Mouse (Mus musculus): ENCODE results near the gene Rpl7a.
A peak's percentile ranks its signal among the peaks of the same experiment; 100 is the strongest.

Rpl7a gene

GRCm38 (mm10) chr2:26914148-26914941 lies 3.8 kb downstream of the Rpl7a start:
- DNase-seq, result no peak

GRCm38 (mm10) chr2:26915927-26916728 lies 5.6 kb downstream of the Rpl7a start, which contains the start of the genes Surf2 and Surf1:
Surf2 (plus strand) TSS chr2:26916367.
Surf1 (minus strand) TSS chr2:26916530.
- DNase-seq, result peak; percentile 69

- DNase-seq, result no peak
Measured at GRCm38 (mm10) chr2:26916738-26917137, 6.2 kb downstream of the Rpl7a start.

GRCm38 (mm10) chr2:26919684-26920083 lies 9.1 kb downstream of the Rpl7a start:
- no peak for DNase-seq

DNA sequence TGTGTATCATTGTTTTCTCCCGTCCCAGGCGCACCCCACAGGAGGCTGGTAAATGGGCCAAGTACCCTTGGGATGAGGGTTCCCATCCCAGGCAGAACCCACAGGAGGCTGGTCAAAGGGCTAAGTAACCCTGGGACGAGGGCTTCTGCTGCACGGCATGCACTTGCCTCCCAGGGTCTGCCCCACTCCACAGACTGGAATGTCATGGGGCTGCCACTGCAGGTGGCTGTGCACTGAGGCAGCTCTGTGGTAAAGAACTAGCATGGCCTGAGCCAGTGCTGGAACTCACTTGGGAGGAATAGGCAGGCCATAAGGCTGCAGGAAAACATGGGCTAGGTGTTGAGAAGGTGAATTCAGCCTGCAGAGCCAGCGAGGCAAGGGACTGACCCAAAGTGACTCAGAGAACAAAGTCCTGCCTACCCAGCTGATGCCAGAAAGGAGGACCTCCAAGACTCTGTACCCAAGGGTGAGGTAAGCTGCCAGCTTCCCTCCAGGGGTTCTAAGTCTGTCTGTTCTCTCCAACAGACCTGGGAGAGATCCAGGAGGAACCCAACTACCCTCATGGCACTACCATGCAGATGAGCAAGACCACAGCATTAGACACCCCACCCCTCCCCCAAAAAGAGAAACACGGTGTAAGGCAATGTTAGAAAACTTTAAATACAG lies 9.8 kb downstream of the Rpl7a start:
- DNase-seq, result no peak

DNA sequence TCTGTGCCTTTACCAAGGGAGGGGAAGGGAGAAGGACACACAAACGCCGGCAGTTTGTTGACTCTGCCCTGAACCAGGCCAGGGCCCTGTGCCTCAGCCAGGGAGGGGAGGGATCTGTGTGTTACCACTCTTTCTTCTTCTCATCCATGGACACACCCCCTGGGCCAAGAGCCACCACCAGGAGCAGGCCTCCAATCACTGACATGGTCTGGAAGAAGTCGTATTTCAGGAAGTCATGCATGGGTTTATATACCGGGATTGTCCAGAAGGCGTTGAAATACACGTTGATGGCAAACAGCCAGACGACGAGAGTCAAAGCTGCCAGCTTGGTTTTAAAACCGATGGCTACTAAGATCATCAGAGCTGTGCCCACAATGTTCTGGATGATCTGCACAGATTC lies 11.2 kb downstream of the Rpl7a start:
- no peak for DNase-seq

DNA sequence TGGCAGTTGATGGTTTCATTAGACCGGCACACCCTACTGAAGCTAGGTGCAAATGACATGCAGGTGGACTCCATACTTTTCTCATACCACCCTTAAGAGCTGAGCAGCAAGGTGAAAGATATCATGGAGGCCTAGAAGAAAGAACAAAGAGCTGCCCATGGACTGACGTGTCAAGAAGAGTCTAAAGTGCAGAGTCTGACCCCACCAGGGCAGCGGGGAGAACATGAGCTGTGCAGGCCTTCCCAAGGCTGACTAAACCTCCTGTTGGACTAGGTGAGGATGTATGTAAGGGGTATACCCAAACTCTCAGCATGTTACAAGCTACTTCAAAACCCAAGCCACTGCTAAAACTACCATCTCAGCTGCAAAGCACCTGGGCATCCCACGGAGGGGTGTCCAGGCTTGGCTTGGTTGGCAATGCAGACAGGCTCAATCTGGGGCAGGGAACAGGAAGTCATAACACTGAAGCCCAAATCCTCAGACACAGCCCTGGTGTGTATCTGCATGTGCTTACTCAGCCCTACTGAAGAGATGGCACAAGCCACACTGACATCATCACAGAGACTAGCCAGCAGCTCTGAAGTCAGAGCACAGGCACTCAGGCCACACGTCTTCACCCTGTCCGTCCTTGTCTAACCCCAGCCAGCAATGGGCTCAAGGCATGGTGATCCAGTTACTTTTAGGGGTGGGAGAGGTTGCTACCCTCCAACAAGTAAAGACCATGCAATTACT lies 17.3 kb downstream of the Rpl7a start:
- no peak for DNase-seq

DNA sequence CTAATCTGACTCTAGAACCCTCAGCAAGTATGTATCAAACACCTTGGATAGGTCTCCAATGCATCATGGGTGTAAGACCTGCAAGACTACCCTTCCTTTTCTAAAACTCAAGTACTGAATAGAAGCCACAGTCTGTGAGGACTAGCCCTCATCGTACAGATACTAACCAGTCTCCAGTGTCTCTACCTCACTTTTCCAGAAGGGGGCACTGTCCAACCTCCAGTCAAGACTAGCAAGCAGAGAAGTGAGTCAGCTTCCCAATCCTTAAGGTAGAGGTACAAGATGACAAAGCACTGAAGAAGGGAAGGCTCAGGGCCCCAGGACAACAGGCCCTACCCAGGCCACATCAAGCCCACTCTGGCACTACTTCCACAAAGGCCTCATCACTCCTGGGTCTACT lies 19.8 kb downstream of the Rpl7a start:
- peak; percentile 83 for DNase-seq

DNA sequence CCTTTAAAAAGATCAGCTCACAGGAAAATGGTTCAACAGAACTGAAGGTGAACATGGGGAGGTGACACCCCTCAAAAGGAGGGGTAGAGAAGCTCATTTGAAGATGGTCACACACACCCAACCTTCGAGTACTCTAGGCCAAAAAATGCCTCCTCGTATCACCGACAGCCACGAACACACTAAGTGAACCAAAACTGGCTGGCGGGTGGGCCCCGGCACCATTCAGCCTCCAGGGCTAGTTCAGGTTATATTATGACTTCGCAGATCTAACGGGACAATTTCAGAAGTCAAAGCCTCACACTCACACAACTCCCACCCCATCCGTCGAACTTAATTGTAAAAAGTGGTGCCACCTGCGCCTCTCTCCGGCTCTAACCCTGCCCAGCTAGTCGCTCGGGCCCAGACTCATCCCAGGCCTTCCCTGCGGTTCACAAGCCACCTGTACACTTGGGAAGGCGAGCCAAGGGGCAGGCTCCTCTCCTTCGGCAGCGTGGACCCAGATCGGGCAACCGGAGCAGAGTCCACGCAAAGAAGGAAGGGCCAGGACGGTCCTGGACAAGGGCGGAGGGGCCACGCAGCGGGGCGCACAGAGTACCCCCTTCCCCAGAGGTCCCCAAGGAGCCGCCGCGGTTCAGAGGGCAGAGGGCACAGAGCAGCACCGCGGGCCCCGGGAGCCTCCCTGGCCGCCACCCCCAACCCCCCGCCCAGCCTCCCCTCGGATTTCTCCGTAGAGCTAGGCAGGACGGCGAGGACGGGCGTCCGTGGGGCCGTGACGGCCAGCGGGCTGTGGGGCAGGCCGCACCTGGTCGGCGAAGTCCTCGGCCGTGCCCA lies 22.1 kb downstream of the Rpl7a start:
- peak; percentile 53 for DNase-seq

DNA sequence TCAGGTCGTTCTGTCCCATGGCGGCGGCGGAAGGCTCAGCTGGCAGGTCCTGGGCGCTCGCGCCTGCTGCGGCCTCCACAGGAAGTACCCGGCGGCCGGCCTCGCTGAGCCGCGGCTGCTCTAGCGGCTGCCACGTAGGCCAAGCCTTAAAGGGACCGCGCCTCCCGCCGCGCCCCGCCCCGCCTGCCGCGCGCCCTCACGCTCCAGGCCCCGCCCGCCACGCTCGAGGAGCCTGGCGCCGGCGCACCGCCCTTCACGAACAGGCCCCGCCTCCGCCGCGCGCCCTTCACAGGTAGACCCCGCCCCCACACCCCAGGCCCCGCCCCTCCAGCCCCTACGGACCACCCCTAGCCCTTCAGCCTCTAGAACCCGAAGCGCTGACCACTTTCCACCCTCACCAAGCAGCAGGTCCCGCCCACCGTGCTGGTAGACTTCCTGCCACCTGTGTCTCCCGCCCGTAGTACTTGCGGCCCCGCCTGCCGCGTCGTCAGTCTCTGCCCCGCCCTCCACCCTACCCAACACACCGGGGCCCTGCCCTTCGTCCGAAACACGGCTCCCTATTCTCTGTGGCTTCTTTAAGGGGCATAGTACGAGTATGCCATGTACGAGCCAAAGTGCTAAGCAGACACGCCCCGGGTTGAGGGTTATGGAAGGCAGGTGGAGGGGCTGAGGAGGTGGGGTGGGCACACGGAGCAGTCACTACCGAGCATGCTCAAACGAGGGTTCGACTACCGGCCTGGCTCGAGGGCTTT lies 22.9 kb downstream of the Rpl7a start, which contains the start of the genes Surf4 and Stkld1:
TSS of gene Surf4 (minus strand) at position 625 of the 752 bp plus-strand sequence.
TSS of gene Stkld1 (plus strand) at position 744 of the 752 bp plus-strand sequence.
- peak; percentile 94 for DNase-seq

DNA sequence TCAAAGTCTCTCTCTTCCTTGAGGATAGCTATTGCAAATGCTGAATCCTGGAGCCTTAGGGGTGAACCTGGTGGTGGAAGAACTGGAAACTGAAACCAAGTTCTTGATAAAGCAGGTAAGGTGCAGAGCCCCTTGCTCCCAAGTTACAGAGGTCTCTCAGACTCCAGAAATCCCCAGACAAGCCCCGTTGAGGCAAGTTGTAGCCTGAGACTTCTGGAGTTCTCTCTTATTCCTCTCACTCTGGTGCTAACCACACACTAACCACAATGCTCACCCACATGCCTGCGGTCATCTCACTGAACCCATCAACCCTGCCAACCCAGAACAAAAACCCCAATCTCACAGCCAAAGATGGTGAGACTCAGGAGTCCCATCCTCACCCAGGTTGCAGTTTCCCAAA lies 24.7 kb downstream of the Rpl7a start:
- peak; percentile 51 for DNase-seq

GRCm38 (mm10) chr2:26936425-26936824 lies 25.9 kb downstream of the Rpl7a start:
- DNase-seq, result peak; percentile 58

DNA sequence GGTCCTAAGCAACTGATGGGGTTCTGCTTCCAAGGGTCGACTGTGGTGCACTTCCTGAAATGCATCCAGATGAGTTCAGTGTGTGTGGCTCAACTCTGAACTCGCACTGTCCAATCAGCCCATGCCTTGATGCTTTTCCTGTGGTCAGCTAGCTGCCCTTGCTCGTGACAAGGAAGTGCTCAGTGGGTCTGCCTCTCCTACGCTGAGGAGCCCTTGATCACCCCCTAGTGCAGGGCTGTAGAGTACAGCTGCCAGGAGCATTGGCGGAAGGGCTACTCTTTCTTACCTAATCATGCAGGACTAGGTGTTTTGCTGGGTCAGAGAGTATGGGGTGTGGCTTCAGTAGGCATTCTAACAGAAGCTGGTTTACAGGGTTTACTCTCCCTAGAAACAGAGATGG lies 31.0 kb downstream of the Rpl7a start:
- no peak for DNase-seq

- DNase-seq, result no peak
Measured at GRCm38 (mm10) chr2:26943253-26943652, 32.7 kb downstream of the Rpl7a start.

GRCm38 (mm10) chr2:26950411-26950810 lies 39.8 kb downstream of the Rpl7a start:
- no peak for DNase-seq

DNA sequence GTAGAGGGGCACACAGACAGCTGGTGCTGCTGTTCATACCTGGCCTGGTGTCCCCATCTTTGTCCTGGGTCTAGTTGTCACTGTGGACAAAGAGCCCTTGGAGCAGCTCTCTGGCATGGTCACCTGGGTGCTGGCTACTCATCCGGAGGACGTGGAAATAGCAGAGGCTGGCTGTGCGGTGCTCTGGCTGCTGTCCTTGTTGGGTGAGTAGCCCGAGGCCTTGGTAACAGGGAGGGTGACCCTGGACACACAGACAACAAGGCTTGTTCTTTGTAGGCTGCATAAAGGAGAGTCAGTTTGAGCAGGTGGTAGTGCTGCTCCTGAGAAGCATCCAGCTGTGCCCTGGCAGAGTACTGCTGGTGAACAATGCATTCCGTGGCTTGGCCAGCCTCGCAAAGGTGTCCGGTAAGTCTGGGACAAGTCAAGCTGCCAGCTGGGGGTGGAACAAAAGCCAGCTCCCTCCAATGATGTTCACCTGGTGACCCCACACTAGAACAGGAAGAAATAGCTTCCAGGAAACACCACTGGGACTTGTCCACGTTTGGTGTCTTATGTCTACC lies 40.9 kb downstream of the Rpl7a start:
- no peak for DNase-seq

- no peak for DNase-seq
Measured at GRCm38 (mm10) chr2:26952193-26952592, 41.6 kb downstream of the Rpl7a start.

DNA sequence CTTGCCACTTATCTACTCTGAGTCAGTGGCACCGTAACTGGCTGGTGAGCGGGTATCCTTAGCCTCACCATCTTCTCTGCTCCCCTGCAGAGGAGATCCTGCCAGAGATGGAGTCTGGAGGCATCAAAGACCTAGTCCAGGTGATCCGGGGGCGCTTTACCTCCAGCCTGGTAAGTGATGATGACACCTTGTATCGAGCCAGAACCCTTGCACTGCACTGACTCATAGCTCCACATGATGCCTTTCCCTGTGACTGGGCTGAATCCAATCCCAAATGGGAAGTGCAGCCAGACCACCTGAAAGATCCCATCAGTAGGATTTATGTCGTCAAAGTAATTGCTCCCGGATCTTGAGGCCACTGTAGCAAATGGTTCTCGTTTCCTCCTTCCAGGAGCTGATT lies 42.3 kb downstream of the Rpl7a start:
- DNase-seq, result no peak

DNA sequence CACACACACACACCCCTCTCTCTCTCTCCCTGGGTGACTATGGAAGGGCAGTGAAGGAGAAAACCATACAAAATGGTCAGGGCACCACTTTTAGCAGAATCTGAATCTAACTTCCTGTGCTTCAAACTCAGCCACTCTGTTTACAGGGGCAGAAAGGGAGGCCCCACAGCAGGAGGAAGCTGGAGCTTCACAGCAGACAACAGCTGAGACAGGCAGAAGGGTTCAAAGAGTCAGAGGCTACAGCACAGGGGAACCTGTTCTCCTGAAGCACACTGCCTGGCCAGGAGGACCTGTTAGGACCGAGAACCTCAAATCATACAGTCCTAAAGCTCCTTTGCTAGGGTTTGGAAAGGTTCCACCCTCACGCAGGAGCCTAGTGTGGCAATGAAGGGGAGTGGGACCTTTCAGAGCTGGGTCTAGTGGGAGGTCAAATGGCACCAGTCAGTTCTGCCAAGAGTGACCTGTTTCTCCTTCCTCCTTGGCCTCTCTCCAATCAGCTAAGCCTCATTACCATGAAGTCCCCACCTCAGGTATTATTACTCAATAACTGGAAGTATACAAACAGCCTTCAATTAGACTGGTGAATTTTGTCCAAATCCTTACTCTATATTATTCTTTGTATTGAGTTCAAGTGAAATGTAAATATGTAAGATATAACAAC lies 44.3 kb downstream of the Rpl7a start:
- DNase-seq, result peak; percentile 42

Measured in thymus, postnatal 25 days (tissue).